Mouse (Mus musculus) thymus, postnatal 14 days (tissue): ENCODE results near the gene Olfr65.

Experiments used
- DNase-seq: peaks from one replicate; pipeline ENCODE4 v3.0.0; 2021

Gene Olfr65

DNA sequence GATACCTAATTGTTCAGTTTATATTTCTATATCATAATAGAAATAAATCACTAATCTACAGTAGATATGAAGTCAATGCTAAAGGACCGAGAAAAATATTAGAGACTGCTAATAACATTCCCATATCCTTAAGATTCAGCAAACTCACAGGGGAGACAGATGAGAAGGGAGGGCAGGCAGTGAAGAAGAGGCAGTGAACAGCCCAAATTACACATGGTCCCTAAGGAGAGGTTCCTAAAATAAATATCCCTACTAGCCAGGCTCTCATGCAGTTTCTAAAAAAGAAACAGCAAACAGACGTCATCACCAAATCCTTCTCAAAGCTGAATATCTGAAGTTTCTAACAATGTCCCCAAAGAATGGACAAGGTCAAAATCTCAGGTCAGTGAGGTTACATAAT is at the start of gene Olfr65:
Gene Olfr65 (plus strand): TSS at position 301 of the 400 bp plus-strand sequence.
- DNase-seq: no peak

- no peak for DNase-seq
Measured at GRCm38 (mm10) chr7:103854669-103855068, 48.6 kb upstream of the Olfr65 start.

DNA sequence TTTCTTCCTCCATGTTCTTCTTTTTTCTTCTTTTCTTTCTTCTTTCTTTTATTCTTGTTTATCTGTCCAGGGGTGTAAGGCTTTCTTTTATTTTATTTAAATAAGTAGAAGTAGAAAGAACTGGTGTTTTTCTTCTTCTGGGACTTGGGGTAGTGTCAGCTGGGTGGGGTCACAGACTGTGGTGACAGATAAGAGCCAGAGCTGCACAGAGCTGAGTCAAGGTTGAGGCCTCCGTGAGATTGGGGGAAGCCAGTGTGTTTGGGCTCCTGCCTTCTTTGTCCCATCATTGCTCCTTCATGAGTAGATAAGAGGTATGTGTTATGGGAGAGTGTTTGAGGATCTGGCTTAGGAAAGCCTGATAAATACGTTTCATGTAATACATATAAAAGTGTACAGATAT is 44.2 kb upstream of the Olfr65 start:
- DNase-seq: no peak

DNA sequence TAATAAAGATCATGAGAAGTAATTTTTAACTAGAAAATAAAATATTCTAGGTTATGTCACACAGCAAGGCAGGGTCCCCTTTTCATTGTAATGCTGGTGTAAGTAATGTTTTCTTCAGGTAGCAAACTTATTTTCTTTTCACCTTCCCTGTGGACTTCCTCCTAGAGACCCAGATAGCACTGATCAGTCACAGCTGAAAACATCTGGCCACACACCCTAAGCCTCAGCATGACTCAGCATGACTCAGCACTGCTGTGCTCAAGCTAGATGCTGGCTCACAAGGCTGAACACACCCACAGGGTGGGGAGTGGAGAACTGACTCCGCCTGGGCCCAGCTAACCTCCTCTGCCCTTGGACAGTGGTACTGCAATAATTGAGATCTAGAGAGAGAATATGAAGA is 42.4 kb upstream of the Olfr65 start:
- DNase-seq: no peak

DNA sequence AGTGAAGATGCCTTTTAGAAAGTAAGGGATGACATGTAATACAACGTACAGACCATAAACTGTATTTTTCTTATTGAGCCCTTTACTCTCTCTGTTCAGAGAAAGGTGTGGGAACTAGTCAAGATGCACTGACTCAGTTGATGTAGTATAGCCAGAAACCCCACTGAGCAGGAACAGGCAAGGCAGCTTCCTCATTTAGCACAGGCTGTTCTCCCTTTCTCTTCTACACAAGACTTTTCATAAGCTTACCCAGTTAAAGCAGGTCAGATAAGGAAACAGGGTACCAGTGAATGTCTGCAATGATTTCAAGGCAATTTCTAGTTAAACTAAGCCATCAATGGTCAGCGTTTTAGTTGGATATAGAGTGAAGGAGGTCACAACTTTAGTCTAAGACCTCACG is 41.8 kb upstream of the Olfr65 start:
- no peak for DNase-seq

GRCm38 (mm10) chr7:103865716-103866115 is 37.6 kb upstream of the Olfr65 start:
- DNase-seq: no peak

DNA sequence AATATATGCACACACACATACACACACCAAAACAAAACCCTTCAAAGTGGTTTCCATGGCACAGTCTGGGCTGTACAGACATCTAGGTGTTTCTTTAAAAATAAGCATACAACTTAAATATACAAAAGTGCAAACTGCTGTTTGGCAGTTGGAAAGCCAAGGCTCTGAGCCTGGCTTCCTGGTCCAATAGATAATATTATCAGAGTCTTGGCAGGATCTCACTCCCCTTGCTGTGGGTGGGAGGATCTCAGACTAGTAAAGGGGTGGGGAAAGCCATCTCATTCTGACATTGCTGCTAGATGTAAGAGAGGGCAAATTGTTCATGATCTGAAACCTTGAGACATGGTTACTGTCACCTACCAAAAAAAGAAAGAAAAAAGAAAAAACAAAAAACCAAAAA is 32.6 kb upstream of the Olfr65 start:
- no peak for DNase-seq

- DNase-seq: no peak
Measured at GRCm38 (mm10) chr7:103873064-103873463, 30.2 kb upstream of the Olfr65 start.

DNA sequence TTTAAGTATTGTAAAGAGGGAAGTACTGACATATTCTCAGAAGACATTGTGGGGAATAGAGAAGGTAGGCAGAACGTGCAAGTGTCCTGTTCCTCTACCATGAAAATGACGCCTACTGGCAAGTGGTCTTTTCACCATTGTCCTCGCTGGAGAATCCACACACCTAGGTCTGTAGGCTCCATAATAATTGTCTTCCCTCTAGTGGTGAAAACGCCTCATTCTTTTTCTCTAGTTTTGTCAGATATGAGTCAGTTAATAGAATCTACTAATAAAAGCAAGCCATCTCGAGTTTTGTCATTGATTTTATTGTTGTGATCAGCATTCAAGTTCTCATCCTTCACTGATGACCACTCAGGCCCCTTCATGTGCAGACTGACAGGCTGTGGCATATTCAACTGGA is 28.8 kb upstream of the Olfr65 start:
- no peak for DNase-seq

DNA sequence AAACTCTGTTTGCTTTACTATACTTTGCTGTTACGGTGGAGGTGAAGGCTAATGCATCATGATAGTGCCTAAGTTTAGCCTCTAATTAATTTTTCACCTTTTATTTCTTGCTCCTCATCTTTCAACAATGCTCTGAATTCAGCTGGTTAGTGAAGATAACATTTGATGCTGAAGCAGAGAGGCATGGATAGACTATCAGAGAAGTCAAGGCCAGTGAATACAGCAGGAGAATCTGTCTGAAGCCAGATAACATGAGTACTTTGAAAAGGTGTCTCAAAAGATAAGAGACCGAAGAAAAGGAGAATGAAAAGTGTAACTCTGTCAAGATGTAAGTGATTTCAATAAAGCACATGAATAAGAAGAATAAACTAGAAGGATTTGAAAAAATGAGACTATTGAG is 26.2 kb upstream of the Olfr65 start:
- no peak for DNase-seq

- no peak for DNase-seq
Measured at GRCm38 (mm10) chr7:103886152-103886551, 17.1 kb upstream of the Olfr65 start, which contains the start of gene Olfr66. Gene Olfr66 (minus strand): TSS chr7:103886252.

DNA sequence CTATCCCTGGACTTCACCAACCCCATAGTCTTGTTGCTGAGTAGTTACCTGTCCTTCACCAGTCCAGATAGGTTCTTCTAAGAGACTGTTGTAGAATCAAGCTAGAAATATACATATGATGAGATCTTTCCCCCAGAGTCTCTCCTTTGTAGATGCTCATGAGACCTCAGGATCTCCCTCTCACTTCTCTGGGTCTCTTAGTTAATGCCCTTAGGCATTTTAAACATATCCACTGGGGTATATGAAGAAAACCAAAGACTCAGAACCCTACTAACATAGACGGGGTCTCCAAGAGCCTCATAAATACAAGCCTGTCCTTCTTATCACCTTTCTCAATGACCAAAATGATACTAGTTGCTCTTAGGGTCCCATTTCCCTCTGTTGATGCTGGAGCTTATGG is 8.9 kb upstream of the Olfr65 start, which contains the start of gene Olfr64:
Gene Olfr64 (minus strand): TSS at position 101 of the 400 bp plus-strand sequence.
- DNase-seq: no peak

DNA sequence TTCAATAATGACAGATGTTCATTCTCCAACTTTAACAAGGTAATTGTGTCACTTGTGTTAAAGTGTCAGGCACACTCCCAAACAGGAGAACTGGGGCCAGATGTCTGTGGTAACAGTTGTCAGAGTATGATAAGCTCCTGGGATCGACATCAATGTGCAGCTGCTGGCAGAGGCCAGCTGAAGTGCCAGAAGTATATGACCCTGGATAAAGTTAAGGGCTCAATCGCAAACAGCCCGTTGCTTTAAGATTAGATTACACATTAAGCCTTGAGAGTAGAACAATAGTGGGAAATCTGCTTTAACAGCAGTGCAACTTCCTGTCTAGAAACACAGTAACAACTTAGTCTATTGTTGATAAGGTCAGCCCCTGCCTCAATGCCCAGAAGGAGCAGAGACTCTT is 6.8 kb downstream of the Olfr65 start:
- DNase-seq: no peak

DNA sequence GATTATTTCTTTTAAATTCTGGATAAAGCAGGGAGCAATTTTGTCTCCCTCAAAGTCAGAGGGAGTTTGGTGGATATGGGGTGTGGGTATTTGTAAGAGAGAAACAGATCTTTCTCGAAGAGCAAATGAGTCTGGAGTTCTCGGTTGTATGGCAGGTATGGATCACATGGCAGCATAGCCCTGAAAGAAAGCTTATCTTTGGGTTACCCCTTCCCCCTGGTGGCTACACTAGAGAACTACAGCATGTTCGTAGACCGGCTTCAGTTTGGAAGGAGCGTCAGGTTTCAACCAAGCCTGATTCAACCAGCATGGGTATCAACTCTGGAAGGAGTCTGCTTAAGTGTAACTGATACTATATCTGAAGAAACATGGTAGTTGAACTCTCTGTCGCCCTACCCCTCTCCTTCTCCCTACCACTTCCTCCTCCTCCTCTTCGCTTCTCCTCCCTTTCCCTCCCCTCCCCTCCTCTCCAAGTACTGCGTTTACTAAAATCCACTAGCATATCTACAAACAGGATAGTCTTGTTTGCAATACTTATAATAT is 9.8 kb downstream of the Olfr65 start:
- DNase-seq: no peak

DNA sequence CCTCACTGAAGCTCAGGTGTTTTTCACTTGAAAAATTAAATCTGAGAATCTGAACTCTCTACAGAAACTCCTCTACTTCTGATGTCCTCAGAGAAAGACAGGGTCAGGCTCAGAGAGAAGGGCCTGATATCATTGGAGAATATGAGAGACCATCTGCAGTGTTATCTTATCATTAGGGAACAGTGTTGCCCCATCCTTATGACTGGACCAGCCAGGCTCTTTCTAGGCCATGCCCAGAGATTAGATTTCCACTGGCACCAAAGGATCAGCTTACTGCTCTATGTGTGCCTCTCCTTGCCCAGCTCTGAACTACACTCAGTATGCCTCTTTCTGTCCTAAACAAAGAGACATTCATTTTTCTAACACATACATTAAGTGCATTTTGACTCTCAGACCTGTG is 12.1 kb downstream of the Olfr65 start:
- DNase-seq: no peak

DNA sequence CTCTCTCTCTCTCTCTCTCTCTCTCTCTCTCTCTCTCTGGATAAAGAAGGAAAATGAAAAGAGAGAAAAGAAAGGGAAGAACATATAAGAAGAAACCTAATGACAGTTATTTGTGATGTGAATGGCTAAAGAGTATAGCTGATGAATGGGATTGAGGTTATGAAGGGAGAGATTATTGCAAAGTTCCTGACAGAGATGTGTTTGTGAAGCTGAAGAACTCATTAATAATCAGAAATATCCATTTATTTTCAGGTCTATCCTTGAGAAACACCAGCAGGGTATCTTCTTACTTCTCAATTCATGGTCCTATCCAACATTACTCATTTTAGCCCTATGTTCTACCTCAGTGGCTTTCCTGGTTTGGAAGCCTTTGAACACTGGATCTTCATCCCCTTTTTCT is 25.2 kb downstream of the Olfr65 start, which contains the start of gene Olfr631:
Gene Olfr631 (plus strand): TSS at position 301 of the 400 bp plus-strand sequence.
- DNase-seq: no peak

GRCm38 (mm10) chr7:103934264-103934663 is 31.0 kb downstream of the Olfr65 start, which contains the start of gene Olfr632:
Gene Olfr632 (plus strand): TSS chr7:103934347.
- no peak for DNase-seq

DNA sequence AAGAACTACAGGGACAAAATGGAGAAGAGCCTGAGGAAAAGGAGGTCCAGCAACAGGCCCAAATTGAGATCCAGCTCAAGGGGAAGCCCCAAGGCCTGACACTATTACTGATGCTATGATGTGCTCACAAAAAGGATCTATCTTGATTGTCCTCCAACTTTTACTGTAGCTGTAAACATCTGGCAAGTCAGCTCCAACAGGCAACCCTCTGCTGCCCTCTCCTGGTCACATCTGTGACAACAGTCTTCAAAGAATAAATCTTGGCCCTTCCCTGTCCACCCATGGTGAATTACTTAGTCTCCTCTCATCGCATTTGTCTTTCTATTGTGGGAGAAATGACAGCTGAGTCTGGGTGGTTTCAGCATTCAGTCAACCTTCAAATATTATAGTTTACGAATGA is 39.4 kb downstream of the Olfr65 start:
- peak; percentile 41 for DNase-seq

GRCm38 (mm10) chr7:103944137-103944536 is 40.9 kb downstream of the Olfr65 start, which contains the start of gene Olfr633:
Gene Olfr633 (plus strand): TSS chr7:103944437.
- DNase-seq: no peak
